ENCODE assay signal across 15 mouse cellular contexts in the genomic region with DNA sequence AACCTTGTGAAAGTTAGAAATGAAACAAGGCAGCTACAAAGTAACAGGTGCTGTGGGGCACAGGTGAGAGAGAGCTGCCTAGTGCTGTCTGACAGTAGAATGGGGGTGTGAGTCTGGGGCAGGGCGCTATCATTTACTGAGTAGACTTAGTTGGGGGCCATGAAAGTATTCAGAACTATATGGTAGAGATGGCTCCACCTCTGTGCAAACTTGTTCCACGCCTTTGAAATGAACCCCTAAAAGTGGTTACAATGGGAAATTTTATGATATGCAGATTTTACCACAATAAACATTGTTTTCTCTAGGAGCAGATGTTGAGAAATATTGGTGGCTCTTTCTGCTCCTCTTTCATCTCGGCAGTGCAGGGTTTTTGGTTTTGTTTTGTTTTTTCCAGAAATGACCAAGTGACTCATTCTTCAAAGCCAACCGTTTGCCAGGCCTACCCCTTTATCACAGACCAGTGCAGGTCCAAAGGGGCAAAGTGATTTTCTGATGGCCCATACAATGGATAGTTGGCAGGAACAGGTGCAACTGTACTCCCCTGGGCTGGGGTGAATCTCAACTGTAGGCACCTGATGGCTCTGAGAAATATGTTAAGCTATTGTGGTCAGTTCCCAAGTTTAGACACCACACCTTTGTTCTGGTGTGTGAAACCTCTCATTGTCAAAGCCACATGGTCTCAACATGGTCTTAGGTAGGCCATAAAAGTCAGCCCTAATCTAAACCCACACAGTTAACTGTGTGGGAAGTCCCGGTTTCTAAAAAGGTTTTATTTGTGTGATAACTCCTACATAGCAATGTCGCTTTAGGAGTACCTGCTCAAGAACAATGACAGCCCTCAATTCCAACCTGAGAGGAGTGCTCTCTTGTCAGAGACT.
DNase-seq lines count a peak whose midpoint lies in the region; ATAC-seq and TF ChIP-seq lines count a peak whose summit lies in the region.
"Had no signal": no experiment of that assay in that cellular context is flagged by ENCODE, and none has a peak within 500 bp of the region (broad histone marks: within the 10 kb centered on the region; RNA-seq: fewer than 3 reads in every experiment).

No protein-coding gene starts in this region.

- H3K36me3 ChIP-seq in myocyte (ENCODE audit: control insufficient read depth, insufficient read depth) = no peaks in the 10 kb centered on the region
- H3K36me3 ChIP-seq: heart, embryonic 12.5 days; midbrain, embryonic 10.5 days had no signal

- peak; percentile 60 for ATAC-seq in activated CD4-positive, CD25-positive, alpha-beta regulatory T cell, adult 4 months
- ATAC-seq: forebrain, embryonic 14.5 days had no signal

- TF ChIP-seq POLR2A in myocyte (IDR thresholded peaks at IDR 0.05; ENCODE audit: insufficient read length, low read depth) = no peak

- peak; percentile 60 for DNase-seq in thymus, postnatal 0 days (ENCODE audit: low spot score)
- no peak for DNase-seq in thymus, adult 18-20 months
- no peak for DNase-seq in kidney, adult 18-20 months
- DNase-seq in layer of hippocampus, adult 9-10 months (ENCODE audit: low spot score) = no peak
- DNase-seq in embryo, embryonic 11 days = no peak
- DNase-seq: adrenal gland, adult 8-10 months; cerebellum, adult 2 months; heart, postnatal 36 days; kidney, postnatal 14 days; lung, postnatal 14 days had no signal

- no peak overlapping the region for H3K4me3 ChIP-seq in myocyte
- H3K4me3 ChIP-seq: heart, embryonic 12.5 days; midbrain, embryonic 10.5 days had no signal

- H3ac ChIP-seq in myocyte (ENCODE audit: control insufficient read depth, insufficient read length) = no peak overlapping the region

- H3K4me2 ChIP-seq in myocyte (ENCODE audit: low read depth) = peak overlapping the region; percentile 58
- H3K4me2 ChIP-seq: heart, embryonic 12.5 days had no signal

- H3K79me2 ChIP-seq in myocyte (ENCODE audit: control insufficient read depth, insufficient read depth) = no peaks in the 10 kb centered on the region

- H3K27me3 ChIP-seq in myocyte (ENCODE audit: control insufficient read depth, insufficient read depth, insufficient read length) = no peaks in the 10 kb centered on the region
- H3K27me3 ChIP-seq: heart, embryonic 12.5 days had no signal

TF ChIP-seq in myocyte, 11 proteins besides CTCF, POLR2A, EP300 and RAD21:
- no peak for TF ChIP-seq USF1 (IDR thresholded peaks at IDR 0.05; ENCODE audit: low read depth)
- no peak for TF ChIP-seq E2F4 (IDR thresholded peaks at IDR 0.05; ENCODE audit: insufficient read depth)
- TF ChIP-seq MYOG (IDR thresholded peaks at IDR 0.05; ENCODE audit: control insufficient read depth in 1 of 3, insufficient read depth in 1 of 3, insufficient read length in 2 of 3, low read depth in 2 of 3) = no peak
- no peak for TF ChIP-seq REST (IDR thresholded peaks at IDR 0.05; ENCODE audit: insufficient read depth, insufficient read length)
- TF ChIP-seq POLR2AphosphoS2 (IDR thresholded peaks at IDR 0.05; ENCODE audit: insufficient read length, low read depth) = no peak
- TF ChIP-seq MYOD1 (IDR thresholded peaks at IDR 0.05; ENCODE audit: control insufficient read depth in 1 of 3, insufficient read length in 2 of 3, low read depth in 2 of 3) = peak in 2 of 3 experiments; percentile 90 to 94
- TF ChIP-seq SRF (IDR thresholded peaks at IDR 0.05; ENCODE audit: control insufficient read depth, insufficient read length, low read depth) = no peak
- TF ChIP-seq CEBPB (IDR thresholded peaks at IDR 0.05; ENCODE audit: insufficient read depth, poor library complexity, severe bottlenecking) = peak; percentile 76
- TF ChIP-seq MAX (IDR thresholded peaks at IDR 0.05; ENCODE audit: low read depth) = no peak
- TF ChIP-seq TCF12 (IDR thresholded peaks at IDR 0.05; ENCODE audit: insufficient read depth, poor library complexity, severe bottlenecking) = peak; percentile 19
- TF ChIP-seq TCF3 (IDR thresholded peaks at IDR 0.05; ENCODE audit: insufficient read length, low read depth) = no peak
